Mouse (Mus musculus): Measurements from ENCODE around the gene Nutf2.

DNA sequence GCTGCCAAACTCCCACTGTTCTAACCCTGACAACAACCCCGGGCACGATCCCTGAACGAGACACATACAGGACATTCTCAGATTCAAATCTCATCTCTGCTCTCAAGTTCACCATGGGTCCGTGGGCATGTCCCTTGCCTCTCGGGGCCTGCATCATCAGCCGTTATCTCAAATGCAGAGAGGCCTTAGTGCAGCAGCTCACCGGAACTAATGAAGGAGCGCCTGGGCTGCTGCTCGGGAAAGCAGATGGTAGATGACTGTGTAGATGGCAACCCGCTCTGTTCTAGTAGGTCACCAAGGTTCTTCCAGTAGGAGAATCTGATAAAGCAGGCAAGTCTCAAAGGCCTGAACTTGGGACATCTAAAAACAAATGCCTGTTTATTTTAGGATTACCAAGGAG, 49.3 kb upstream of the Nutf2 start:
- TF ChIP-seq POLR2A (IDR thresholded peaks at IDR 0.05; ENCODE audit: low read depth, low read length) (no peak), CTCF (IDR thresholded peaks at IDR 0.05; ENCODE audit: extremely low read depth, insufficient read length, insufficient replicate concordance, low read depth, low read length) (no peak)

Measured in small intestine, adult 2 months (tissue).